Mouse (Mus musculus) frontal cortex, adult 2 months (tissue): ENCODE measurements at regions not wholly inside any gene's neighbourhood (a gene's known extent, or its start where the extent isn't known, plus 50 kb on each side); places are given as distances from the start of the nearest gene placed in this dataset.
"Not testable (repeated sequence)": the region's sequence is repeated elsewhere in the genome, so short reads cannot be mapped to it uniquely, and the experiment has no call there.

Source experiments
- DNase-seq, 2 experiments: peaks; one replicate each; pipeline ENCODE4 v3.0.0; 2022; ENCODE audit warnings: low spot score in 1 of 2; ENCODE audit errors: extremely low spot score in 1 of 2

DNA sequence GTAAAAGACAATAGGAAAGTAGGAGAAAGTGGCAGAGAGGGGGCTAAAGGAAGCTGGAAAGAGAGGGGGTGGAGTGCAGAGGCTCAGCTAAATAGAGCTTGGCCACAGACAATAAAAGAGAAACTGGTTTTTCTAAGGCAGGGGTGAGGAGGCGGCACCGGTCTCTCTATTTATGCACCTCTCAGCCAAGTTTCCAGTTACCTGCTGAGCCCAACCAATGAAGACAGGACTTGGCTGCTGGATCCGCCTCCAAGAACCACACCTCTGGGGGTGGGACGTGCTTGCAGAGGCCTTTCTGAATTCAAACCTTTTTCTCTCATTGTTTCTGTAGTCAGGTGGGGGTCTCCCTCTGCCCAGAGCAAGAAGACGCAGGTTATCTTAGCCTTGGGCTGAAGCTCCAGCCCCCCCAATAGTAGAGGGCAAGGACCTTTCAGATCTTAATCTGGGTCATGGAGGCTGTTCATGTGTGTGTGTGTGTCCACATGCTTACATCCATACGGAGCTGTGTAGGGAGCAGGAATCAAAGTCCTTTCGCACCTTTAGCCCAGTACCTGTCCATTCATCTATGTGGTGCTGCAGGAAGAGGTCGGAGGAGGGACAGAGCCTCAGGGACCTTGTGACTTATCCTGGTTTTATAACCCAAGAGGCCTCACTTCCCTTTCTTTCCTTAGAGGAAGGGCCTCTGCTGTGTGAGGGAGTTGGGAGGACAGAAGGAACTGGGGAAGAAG is 140.1 kb upstream of the Camk1g start:
- DNase-seq = no peak

DNA sequence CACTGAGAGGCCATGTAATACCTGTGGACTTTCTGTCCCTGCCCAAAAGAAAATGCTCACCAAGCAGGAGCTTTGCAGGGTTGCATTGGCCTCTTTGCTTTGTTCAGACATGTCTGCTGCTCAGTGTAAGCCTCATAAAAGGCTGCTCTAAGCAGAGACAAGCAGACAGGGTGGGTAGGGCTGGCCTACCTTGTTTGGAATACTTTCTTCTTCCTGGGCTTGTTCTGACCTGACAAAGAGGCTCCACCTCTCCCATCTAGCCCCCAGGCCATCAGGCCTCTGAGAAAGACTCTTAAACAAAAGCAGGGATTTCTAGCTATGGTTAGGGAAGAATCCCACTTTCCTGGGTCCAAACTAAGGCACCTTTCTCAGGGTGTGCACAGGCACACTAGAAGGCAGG is 138.2 kb upstream of the Camk1g start:
- no peak for DNase-seq

DNA sequence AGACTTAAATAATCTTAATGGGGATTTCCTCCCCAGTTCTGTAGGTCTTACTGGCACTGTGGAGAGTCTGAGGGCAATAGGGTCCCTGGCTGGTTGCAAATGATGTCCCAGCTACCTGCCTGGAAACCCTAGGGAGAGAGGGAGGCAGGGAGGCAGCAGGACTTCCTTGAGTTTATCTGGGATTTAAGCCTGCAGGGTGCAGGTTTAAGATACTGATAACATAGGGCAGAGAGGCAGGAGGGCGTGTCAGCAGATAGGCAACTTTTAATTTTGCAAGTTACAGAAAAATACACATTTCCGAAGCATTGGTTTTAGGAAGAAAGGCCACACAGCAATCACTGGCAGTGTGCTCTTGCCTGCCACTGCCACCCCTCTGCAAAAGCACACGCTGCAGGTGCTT is 136.9 kb upstream of the Camk1g start:
- DNase-seq = no peak

DNA sequence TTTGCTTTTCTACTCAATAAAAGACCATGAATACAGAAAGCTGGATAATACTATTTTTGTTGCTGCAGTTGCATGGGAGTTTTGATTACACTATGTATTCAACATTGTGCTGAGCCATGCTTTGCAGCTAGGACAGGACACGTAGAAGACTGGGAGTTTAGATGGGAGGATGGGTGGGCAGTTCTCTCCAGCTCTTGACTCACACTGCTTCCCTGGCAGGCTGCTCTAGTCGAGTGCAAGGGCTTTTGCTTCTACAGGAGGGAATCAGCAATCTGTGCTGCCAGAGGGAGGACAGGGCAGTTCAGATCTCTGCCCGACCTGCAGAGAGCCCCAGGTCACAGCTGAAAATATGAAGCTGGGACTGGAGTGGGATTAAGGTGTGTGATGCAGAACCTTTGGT is 135.3 kb upstream of the Camk1g start:
- DNase-seq = peak in 1 of 2 experiments; percentile 38

DNA sequence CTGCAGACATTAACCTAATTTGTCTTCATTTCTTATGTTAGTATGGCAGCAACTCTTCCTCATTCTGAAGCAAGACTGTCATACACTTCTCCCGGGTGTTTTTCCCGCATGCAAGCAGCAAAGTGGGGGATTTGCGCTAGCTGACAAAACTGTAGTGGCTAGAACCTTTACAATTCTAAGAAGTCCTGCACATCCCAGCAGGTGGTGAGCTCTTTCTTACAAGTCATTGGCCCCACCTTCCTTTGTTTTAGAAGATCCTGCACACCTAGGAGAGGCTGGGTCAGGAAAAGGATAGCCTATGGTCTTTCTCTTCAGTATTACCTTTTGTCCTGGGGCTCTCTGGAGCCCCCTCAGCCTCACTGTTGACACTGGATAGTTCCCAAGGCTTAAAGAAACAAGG is 134.5 kb upstream of the Camk1g start:
- no peak for DNase-seq

DNA sequence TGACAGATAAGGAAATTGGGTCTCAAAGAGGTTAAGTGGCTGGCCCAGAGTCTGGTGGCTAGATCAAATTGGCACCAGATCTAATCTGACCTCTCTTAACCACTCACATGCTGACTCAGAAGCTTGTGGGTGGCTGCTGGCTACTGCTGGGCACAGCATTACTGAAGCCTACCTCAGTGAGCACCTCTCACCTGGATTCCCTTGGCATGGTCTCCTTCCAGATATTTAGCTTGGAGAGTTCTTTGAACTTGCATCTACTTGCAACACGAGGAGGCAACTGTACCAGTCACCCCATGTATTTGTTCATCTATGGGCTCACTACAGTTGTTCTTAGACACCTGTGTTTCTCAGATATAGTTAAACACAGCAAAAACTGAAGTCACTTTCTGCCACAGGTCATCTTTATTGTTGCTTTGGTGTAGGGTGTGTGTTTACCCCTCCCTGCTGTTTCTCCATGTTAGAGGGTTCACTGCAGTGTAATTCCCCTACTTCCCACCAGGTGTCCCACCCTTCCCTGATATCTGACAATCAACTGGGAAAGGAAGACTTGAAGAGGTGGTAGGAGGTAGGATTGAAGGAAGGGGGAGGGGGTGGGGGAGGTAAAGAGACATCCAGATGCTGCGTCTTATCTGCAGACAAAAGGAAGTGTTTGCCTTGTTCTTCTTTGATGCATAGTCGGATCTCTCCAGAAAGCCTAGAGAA is 133.7 kb upstream of the Camk1g start:
- peak; percentile 36 to 85 for DNase-seq

DNA sequence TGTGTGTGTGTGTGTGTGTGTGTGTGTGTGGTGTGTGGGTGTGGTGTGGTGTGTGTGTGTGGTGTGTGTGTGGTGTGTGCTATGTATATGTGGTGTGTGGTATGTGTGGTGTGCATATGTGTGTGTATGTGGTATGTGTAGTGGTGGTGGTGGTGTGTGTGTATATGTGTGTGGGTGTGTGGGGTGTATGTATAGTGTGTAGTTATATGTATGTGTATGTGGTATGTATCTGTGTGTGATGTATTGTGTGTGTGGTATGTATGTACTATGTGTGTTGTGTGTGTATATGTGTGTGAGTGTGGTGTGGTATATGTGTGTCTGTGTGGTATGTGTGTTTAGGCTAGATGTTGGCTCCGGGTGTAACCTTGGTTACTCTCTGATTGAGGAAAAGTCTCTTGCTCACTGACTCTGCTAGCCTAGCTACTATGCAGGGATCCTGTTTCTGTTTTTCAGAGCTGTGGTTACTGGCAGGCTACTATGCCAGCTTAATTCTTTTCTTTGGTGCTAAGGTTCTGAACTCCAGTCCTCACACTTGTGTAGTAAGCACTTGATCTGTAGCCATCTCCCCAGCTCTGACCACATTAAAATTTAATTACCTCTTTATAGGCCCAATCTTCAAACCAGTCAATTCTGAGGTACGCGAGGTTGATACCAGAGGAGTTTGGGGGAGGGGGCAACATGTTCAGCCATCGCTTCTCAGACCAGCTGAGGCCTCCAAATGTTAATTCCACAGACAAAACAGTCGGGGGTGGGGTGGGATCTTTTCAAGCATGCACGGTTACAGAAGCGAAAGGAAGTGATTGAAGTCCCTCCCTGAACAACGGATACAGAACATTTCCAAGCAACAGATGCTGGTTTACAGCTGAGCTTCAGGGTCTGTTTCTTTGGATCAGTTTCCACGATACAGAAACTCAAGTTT is 126.4 kb upstream of the Camk1g start:
- no peak for DNase-seq

DNA sequence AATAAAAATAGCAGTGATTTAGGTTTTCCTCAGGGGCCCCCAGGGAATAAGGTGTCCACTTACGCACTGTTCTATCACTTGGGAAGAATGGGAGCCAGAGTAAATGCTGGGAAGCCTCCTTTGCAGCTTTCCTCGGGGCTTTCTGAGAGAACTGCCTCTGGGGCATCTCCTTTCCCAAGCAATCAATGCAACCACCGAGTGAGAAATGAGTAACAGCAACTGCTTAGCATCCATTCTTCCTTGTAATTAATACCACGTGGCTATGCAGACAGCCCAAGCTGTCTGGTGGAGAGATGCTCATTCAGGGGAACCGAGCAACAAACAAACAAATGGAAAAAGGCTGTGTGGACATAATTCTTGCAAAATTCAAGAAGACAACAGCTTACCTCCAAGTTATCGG is 117.9 kb upstream of the Camk1g start:
- no peak for DNase-seq

DNA sequence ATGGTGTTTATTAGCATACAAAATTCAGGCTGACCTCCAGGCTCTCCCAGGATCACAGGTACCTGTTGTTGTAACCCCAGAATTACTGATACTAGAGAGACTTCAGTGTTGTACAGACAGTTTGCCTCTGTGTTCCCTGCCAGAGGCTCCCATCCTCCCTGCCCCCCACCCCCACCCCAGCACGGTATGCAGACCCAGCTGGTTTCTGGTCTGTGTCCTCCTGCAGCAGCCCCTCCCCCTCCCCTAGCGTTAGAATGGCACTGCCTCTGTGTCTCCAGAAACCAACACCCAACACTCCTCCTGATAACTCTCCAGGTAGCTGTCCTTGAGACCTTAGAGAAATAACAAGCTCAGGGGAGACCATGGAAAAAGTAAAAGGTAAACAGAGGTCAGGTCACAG is 116.6 kb upstream of the Camk1g start:
- not testable (repeated sequence) for DNase-seq

DNA sequence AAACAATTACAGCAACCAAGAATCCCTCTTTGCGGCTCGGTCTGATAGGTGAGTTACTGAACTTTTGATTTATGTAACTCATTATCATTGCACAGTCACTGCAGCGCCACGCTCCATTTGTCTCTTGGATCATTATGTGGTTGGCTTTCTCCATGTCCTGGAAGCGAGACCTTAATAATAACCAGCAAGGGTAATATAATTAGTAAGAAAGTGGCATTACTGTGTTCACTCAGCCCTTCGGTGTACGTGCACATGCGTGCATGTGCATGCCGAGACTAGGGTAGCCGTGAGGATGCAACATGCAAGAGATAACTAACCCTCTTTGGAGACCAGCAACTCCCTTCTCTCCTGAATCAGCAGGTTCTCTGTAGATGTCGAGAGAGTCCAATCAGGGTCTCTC is 114.9 kb upstream of the Camk1g start:
- DNase-seq = no peak

DNA sequence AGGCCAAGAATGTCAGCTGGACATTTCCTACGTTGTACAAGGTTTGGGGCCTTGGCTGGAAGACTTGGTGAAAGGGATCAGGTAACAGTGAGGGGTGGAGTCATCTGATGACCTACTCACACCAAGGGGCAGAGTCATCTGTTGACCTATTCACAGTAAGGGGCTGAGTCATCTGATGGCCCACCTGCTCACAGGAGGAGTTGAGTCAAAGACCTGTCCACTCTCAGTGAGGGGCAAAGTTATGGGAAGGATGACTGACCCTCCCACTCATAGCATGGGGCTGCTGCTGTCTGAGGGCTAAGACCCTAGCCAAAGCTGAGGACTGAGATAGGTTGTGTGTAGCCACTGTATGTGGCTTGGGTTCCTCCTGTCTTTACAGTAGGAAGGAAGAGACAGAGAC is 107.2 kb upstream of the Camk1g start:
- no peak for DNase-seq

DNA sequence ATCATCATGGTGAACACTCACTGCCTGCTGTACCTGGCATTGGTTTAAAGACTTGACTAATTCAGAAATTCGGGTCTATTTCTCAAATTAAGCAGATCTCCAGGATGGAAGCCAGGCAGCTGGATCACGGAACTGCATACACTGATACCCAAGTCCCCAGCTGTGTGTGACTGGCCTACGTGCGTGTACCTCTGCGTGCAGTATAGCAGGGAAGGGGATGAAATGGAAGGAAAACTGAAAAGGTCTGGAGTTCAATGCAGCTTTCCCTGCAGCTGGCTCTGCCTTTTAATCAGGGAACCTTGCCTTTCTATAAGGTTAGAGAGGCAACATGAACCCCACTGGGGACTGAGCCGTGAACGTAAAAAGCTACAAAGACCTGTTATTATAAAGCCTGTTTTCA is 106.7 kb upstream of the Camk1g start:
- DNase-seq = no peak

DNA sequence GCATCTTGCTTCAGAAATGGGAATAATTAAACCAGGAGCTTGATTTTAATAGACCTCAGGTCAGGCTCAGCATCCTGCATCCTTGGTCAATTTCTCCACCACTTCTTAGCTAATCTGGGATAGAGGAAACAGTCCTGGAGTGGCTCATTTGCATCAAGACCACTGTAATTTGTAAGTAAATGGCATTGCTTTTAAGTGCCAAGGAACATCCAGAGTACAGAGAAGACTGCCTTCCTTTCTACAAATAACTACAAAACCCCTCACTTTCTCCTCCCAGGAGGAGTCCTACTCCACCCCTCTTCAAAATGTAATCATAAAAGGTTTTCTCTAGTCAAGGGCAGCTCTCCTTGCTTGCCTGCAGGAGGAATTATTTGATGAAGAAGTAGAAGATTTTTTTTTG is 96.2 kb upstream of the Camk1g start:
- no peak for DNase-seq

DNA sequence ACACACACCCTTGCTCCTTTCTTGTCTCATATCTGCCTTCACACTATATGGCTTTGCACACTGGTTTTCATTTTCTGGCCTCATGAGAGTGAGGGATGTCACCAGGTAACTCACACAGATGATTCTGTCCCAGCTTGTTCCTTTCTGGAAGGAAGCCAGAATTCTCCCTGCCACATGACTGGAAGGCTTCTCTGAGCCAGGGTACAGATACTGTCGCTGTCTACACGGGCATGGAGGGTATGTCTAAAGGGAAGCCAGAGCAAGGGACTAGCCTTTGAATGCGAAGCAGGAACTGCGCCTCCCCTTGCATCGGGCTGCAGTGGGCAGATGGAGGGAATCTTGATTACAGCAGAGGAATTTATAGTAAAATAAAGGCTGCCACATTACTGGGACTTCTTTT is 89.6 kb upstream of the Camk1g start:
- no peak for DNase-seq

DNA sequence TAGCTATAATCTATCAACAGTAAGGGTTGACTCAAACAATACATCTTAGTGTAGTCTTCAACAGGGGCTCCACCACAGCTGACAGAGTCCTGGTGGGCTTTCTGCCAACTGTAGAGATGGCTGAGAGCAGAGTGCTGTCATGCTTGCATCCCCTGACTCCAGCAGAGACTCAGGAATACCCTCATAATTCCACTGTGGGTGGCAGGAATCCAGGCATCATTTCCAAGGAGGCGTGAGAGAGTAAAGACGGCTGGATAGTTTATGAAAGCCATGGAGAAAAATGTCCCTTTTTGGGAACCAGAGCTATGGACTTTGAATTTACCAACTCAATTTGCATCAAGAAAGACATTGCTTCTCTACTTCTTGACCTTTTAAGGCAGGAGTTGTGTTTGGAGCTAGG is 87.8 kb upstream of the Camk1g start:
- no peak for DNase-seq

DNA sequence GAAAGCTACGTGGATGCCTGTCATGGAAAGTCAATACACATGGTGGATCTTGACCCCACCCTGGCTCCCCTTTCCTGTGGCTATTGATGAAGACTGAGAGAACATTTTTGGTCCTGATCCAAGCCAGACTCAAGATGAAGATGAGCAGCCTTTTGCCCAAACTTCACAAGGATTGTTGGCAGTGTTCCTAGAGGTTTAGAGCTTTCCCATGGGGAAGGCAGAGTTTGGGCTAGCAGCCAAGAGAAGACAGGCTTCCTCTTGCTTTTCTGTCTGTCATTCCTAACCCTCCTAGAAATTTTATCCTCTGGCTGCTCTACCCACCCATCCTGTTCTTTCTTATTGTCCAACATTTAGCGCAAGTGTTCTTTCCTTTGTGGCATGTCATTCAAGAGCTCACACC is 83.6 kb upstream of the Camk1g start:
- DNase-seq = peak in 1 of 2 experiments; percentile 58

DNA sequence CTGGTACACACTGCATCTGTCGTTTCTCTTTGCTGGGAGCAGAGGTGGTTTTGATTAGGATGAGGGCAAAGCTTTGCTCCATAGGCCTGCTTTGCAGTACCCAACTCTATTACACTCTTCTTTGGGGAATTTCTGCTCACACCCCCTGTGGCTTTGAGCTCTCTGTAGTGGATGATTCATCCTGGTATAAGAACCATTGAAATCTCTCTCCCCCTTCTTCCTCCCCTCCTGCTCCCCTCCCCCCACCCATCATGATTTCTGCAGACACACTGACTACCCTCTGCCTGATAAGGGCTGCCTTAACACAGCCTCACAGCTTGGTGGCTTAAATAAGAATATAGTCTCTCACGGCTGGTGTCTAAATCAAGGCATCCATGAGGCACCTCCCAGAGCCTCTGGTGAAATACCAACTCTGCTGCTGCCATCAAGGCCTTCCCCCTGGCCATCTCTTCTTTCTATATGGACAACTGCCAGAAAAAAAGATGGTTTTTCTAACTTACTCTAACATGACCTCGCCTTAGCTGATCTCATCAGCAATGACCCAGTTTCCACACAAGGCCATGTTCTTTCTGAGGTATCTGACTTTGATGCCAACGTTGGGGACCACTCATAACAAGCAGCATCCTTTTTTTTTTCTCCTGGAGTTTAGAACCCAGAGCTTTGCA is 81.5 kb upstream of the Camk1g start:
- DNase-seq = no peak

DNA sequence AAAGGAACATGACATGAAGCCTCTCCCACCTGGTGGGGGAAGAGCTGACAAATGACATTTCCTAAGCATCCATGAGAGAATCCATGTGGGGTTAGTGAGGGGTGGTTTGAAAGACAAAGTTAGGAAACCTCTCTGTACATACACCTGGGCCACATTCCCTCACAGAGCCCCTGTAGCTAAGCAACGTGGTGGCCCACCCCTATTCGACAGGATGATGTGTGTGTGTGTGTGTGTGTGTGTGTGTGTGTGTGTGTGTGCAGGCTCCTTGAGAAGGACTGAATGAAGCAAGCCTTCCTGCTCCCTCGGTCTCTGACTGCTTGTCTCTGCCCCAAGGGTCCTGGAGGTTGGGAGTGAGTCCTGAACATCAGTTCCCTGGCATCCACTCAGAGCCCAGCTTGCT is 80.7 kb upstream of the Camk1g start:
- DNase-seq = no peak

DNA sequence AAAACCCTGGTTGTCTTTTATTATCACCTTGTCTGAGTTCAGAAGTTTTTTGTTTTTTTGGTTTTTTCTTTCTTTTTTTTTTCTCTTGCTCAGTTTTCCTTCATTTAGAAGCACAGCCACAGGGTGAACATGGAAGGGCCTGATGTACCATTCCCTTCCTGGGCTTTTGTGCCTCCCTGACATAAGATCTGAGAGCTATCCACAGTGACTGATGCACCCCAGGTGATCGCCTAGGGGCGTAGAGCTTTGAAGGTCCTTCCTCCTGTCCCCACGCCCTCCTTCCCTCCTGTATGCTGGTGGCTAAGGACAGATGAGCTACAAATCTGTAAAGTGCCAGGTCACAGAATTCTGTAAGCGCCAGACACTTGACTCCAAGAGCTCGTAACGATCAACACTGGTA is 80.1 kb upstream of the Camk1g start:
- DNase-seq = no peak

DNA sequence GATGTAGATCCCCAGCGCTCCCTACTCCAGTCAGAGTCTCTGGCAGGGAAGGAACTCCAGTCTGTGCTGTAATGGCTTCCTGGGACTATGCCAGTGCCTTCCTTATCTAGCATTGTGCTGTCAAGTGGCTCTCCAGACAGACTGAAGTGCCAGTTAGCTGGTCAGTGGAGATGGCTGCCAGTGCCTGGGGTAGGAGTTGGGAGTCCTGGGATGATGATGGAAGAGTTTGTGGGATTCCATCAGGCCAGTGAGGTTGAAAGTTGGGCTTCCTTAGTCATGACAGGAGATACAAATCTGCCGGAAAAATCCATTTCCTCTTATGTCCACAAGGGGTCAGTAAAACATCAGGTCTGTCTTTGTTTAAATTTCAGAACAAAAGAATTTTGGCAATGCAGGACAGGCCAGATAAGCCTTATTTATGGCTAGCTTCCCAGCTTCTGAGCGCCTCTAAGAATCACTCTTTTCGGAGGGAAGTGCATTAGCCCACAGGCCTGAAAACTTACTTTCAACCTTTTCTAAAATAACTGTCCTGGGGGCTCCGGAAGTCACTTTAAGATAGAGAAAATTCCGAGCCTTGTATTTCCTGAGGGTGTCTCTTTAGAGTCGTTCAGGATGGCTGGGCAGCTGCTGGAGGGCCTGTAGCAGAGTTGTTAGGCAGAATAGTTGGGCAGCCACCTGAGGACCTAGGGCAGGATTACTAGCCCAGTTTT is 79.5 kb upstream of the Camk1g start:
- peak in 1 of 2 experiments; percentile 65 for DNase-seq
